Mouse (Mus musculus) frontal cortex, postnatal 36 days (tissue): ENCODE data around the gene Rsf1.

ENCODE experiments used
- DNase-seq, 2 experiments: peaks; one replicate each; pipeline ENCODE4 v3.0.0; 2022; ENCODE audit warnings: low spot score in 2 of 2

The Rsf1 gene

GRCm38 (mm10) chr7:97723646-97724538 is 144.2 kb downstream of the Rsf1 start:
- no peak for DNase-seq

GRCm38 (mm10) chr7:97725401-97725800 is 145.7 kb downstream of the Rsf1 start:
- DNase-seq = no peak

- DNase-seq = no peak
Measured at GRCm38 (mm10) chr7:97726080-97726479, 146.4 kb downstream of the Rsf1 start.

- no peak for DNase-seq
Measured at GRCm38 (mm10) chr7:97726778-97727177, 147.1 kb downstream of the Rsf1 start.

- DNase-seq = no peak
Measured at GRCm38 (mm10) chr7:97728666-97729614, 149.3 kb downstream of the Rsf1 start.

- DNase-seq = no peak
Measured at GRCm38 (mm10) chr7:97730427-97730826, 150.7 kb downstream of the Rsf1 start.

GRCm38 (mm10) chr7:97733606-97734005 is 153.9 kb downstream of the Rsf1 start:
- DNase-seq = no peak

- no peak for DNase-seq
Measured at GRCm38 (mm10) chr7:97735021-97735420, 155.3 kb downstream of the Rsf1 start.

- DNase-seq = no peak
Measured at GRCm38 (mm10) chr7:97735886-97736420, 156.3 kb downstream of the Rsf1 start.

- no peak for DNase-seq
Measured at GRCm38 (mm10) chr7:97737256-97737637, 157.6 kb downstream of the Rsf1 start.

GRCm38 (mm10) chr7:97737638-97738456 is 158.2 kb downstream of the Rsf1 start, which contains the start of gene Aqp11:
Gene Aqp11, minus strand, starts transcription at chr7:97738289.
- peak; percentile 72 to 75 for DNase-seq

GRCm38 (mm10) chr7:97740948-97741347 is 161.3 kb downstream of the Rsf1 start:
- DNase-seq = no peak

- no peak for DNase-seq
Measured at GRCm38 (mm10) chr7:97741756-97742291, 162.1 kb downstream of the Rsf1 start.
